Mouse (Mus musculus) forebrain, embryonic 10.5 days (tissue): ENCODE data around the gene Pycard. TPM values are rescaled to one million over a fixed set of nuclear protein-coding genes. Genes with fewer than 3 reads are reported as not detected.
A peak's percentile ranks its signal among the peaks of the same experiment; 100 is the strongest.
"Not testable (repeated sequence)": the region's sequence is repeated elsewhere in the genome, so short reads cannot be mapped to it uniquely, and the experiment has no call there.

Experiments
- DNase-seq: peaks from one replicate; pipeline ENCODE4 v3.0.0-alpha.2; 2017; ENCODE audit warnings: low spot score; ENCODE audit errors: extremely low spot score
- H3K27ac ChIP-seq: fragments of 300-500 bp; sonication (generic); 2 replicates; pipeline ENCODE4 v1.5.1; 2016; ENCODE audit warnings: mild to moderate bottlenecking
- H3K27me3 ChIP-seq: fragments of 300-500 bp; sonication (generic); 2 replicates; pipeline ENCODE4 v1.6.1; 2016; ENCODE audit warnings: mild to moderate bottlenecking; ENCODE audit not compliant: poor library complexity, severe bottlenecking
- H3K36me3 ChIP-seq: fragments of 300-500 bp; sonication (generic); replicated peaks from 2 replicates; pipeline ENCODE4 v1.6.1; 2016; ENCODE audit warnings: mild to moderate bottlenecking, moderate library complexity
- H3K4me1 ChIP-seq: fragments of 300-500 bp; sonication (generic); 2 replicates; pipeline ENCODE4 v1.6.1; 2016
- H3K4me3 ChIP-seq: fragments of 300-500 bp; sonication (generic); 2 replicates; pipeline ENCODE4 v1.5.1; 2016; ENCODE audit warnings: mild to moderate bottlenecking, moderate library complexity
- H3K9me3 ChIP-seq: fragments of 300-500 bp; sonication (generic); 2 replicates; pipeline ENCODE4 v1.6.1; 2016; ENCODE audit warnings: mild to moderate bottlenecking, moderate library complexity
- WGBS: fragments of 180-500 bp; shearing (Covaris S2); methylation state at CpG from one replicate; pipeline ENCODE4 v1.1.7; 2016; 5-methylcytosine and 5-hydroxymethylcytosine counted together
- polyA plus RNA-seq: library from polyadenylated mRNA; unstranded; fragments of >200 nt; fragmentation: Nextera tagmentation; extraction: Ambion mirVana; gene quantifications from 2 replicates; pipeline ENCODE4 v1.2.1, GENCODE M21; 2016

The Pycard gene
- polyA plus RNA-seq, 1 experiment from 2014 or later: 6.6 TPM

DNA sequence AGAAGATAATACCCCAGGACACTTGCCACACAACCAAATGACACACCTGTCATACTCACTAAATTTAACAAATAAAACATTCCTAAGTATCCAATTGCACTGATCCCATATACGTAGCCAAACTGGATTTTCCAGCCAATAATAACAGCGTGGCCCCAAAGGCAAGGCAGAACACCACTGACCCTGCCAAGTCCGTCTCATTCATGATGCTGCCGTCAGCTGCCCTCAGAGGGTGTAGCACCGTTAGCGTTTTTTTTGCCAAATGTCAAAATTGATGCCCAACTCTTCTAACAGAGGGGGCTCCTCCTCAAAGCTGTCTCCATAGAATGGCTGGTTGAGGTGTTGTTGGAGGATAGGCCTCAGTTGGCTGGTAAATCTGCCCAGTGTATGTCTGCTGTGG is 23.0 kb upstream of the Pycard start:
- H3K27me3 ChIP-seq: no peaks in the 10 kb centered on the region
- no peak overlapping the region for H3K4me3 ChIP-seq
- 87% methylated on average over 6 of the region's 6 CpGs for WGBS
- H3K9me3 ChIP-seq: no peaks in the 10 kb centered on the region
- no peaks in the 10 kb centered on the region for H3K4me1 ChIP-seq
- DNase-seq: no peak
- H3K27ac ChIP-seq: no peak overlapping the region
- H3K36me3 ChIP-seq: no peaks in the 10 kb centered on the region

- not testable (repeated sequence) for H3K27me3 ChIP-seq
- 85% methylated on average over 5 of the region's 5 CpGs for WGBS
Measured at GRCm38 (mm10) chr7:128016134-128016533, 22.5 kb upstream of the Pycard start.

DNA sequence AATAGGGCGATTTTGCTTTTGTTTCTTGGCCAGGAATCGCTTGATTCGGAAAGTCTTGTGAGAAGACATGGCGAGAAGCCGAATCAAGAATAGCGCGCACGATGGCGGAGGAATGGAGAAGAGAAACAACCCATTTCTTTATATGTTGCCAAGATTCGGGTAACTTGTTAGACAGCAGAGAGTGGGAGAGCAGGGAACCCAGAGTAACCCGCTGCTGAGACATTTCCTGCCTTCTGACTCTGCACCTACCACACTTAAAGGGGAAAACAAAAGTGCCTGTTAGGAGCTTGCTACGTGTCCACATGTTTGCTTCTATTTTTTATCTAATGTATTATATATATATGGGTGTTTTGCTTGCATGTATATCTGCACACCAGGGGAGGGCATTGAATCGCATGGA is 19.4 kb upstream of the Pycard start:
- Histone ChIP-seq H3K27ac (no peak overlapping the region), H3K36me3 (no peaks in the 10 kb centered on the region), H3K27me3 (peaks cover 23% of the 10 kb centered on the region), H3K4me3 (no peak overlapping the region), H3K4me1 (peaks cover 11% of the 10 kb centered on the region), H3K9me3 (no peaks in the 10 kb centered on the region)
- no peak for DNase-seq
- 92% methylated on average over 13 of the region's 13 CpGs for WGBS

More at GRCm38 (mm10) chr7:128016134-128016533, 22.5 kb upstream of the Pycard start:
- DNase-seq, H3K9me3 ChIP-seq, H3K27ac ChIP-seq, H3K4me3 ChIP-seq, H3K36me3 ChIP-seq, H3K4me1 ChIP-seq: not testable (repeated sequence)

DNA sequence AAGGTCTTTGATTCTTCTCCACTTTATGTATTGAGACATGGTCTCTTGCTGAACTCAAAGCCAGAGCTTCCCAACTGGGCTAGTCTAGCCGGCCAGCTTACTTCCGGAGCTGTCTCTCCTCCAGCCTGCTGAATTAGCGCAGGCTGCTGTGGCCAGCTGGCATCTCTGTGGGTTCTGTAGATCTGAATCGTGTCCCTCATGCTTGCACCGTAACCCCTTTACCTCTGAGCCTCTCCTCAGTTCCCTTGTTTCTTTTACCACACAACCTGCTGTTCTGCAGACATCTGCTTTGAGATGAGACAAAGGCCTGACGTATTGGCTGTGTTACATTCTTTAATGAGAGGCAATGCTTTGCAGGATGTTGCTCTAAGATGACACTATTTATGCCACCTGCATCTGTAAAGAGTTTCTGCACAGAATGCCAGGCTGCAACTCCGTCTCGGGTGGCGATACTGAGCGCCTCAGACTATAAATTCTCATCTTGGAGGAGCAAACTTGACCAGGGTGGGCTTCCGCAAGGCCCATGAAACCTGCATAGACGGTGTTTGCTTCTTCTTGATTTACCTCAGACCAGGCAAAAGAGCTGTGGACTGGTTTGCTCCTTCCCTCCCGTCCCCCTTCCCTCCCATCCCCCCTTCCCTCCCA is 18.6 kb upstream of the Pycard start:
- no peak overlapping the region for H3K4me3 ChIP-seq
- peaks cover 23% of the 10 kb centered on the region for H3K27me3 ChIP-seq
- DNase-seq: no peak
- H3K4me1 ChIP-seq: peaks cover 11% of the 10 kb centered on the region
- no peaks in the 10 kb centered on the region for H3K9me3 ChIP-seq
- H3K27ac ChIP-seq: no peak overlapping the region
- 85% methylated on average over 13 of the region's 13 CpGs for WGBS
- H3K36me3 ChIP-seq: no peaks in the 10 kb centered on the region

GRCm38 (mm10) chr7:128009715-128010340 is 16.2 kb upstream of the Pycard start:
- H3K4me3 ChIP-seq: 0 out of 2 replicates have a peak overlapping the region, but pooled peaks have one; percentile 10

DNA sequence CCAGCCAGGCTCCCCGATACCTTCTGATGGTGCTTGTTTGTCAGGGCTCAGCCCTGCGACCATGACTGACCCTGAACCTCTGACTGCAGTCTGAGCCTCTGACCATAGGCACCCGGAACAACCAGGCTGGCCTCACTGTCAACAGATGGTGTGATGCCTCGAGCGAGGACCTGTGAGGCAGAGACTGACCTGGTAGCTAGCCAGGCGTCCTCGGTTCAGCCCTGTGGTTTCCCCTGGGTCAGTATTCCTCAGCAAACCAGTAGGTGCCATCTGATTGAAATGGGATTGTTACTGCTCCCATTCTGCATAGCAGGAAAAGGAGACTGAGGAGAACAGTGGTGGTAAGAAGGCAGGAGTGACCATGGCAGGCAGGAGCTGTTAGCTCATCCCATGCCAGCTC is 12.5 kb upstream of the Pycard start:
- Histone ChIP-seq H3K4me3 (no peak overlapping the region), H3K27ac (no peak overlapping the region), H3K27me3 (peaks cover 50% of the 10 kb centered on the region), H3K36me3 (no peaks in the 10 kb centered on the region), H3K9me3 (no peaks in the 10 kb centered on the region), H3K4me1 (peaks cover 30% of the 10 kb centered on the region)
- 86% methylated on average over 7 of the region's 7 CpGs for WGBS
- no peak for DNase-seq

More at GRCm38 (mm10) chr7:128009715-128010340, 16.2 kb upstream of the Pycard start:
- Histone ChIP-seq H3K27ac (0 out of 2 replicates have a peak overlapping the region, but pooled peaks have one; percentile 16), H3K9me3 (no peaks in the 10 kb centered on the region), H3K36me3 (no peaks in the 10 kb centered on the region), H3K4me1 (peaks cover 15% of the 10 kb centered on the region), H3K27me3 (peaks cover 33% of the 10 kb centered on the region)
- 54% methylated on average over 40 of the region's 40 CpGs for WGBS
- no peak for DNase-seq

DNA sequence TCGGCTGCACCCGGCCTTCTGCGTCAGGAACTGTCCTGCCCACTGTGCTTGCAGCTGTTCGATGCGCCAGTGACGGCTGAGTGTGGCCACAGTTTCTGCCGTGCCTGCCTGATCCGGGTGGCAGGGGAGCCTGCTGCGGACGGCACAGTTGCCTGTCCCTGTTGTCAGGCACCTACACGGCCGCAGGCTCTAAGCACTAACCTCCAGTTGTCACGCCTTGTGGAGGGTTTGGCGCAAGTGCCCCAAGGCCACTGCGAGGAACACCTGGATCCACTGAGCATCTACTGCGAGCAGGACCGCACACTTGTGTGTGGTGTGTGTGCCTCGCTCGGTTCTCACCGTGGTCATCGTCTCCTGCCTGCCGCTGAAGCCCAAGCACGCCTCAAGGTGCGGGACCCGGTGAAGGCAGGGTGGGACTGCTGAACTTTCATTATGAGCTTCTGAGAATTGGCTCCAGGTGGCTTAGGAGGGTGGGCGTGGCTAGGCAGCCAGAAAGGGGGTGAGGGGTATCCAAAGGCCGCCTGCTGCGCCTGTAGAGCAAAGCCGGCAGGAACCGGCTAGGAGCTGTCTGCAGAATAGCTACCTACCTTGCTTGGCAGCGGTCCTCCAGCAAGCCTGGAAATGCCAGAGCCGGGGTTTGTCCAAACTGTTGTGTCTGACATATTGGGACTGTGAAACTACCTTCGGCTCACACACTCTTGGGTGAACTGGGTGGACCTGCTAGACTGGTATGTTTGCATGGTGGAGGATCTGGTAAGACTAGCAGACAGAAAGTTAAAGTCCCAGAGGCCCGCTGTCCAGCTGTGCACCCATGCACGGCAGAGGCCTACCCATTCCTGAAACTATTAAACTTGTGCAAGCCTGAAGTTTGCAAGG is 11.1 kb upstream of the Pycard start:
- Histone ChIP-seq H3K9me3 (no peaks in the 10 kb centered on the region), H3K36me3 (no peaks in the 10 kb centered on the region), H3K4me1 (peaks cover 19% of the 10 kb centered on the region), H3K27me3 (peaks cover 43% of the 10 kb centered on the region), H3K27ac (peak overlapping the region; percentile 9; the same call in 1 of the 2 replicates), H3K4me3 (peak overlapping the region; percentile 30)
- WGBS: 21% methylated on average over 35 of the region's 35 CpGs
- DNase-seq: no peak

DNA sequence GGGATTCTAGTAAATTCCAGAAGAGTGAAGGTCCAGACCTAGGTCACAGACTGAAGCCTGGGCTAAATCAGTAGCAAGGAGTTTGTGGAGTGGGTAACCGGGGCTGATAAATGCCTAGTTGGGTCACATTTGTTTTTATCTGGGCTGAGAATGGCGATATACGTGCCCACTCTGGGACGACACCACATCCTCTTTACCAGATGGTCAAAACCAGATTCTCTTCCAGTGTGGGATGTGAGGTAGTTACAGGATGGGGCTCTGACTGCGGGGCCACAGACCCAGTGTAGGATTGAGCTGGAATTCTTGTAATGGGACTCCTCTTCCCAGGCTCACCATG is 10.5 kb upstream of the Pycard start:
- Histone ChIP-seq H3K27ac (no peak overlapping the region), H3K4me1 (peaks cover 18% of the 10 kb centered on the region), H3K36me3 (no peaks in the 10 kb centered on the region), H3K4me3 (no peak overlapping the region), H3K9me3 (no peaks in the 10 kb centered on the region), H3K27me3 (peaks cover 37% of the 10 kb centered on the region)
- 68% methylated on average over 5 of the region's 5 CpGs for WGBS
- DNase-seq: no peak

GRCm38 (mm10) chr7:128003688-128004087 is 10.0 kb upstream of the Pycard start, which contains the start of gene Trim72:
Gene Trim72, plus strand, starts transcription at chr7:128003949.
- Histone ChIP-seq H3K27ac (peak within 1 kb of the TSS; percentile 9; the same call in 1 of the 2 replicates), H3K36me3 (no peaks in the 10 kb centered on the region), H3K4me3 (peak within 1 kb of the TSS; percentile 30), H3K9me3 (no peaks in the 10 kb centered on the region), H3K27me3 (peaks cover 32% of the 10 kb centered on the region), H3K4me1 (peaks cover 18% of the 10 kb centered on the region)
- DNase-seq: no peak
- 95% methylated on average over 2 of the region's 2 CpGs for WGBS

- Histone ChIP-seq H3K36me3 (no peaks in the 10 kb centered on the region), H3K27ac (no peak overlapping the region), H3K27me3 (peaks cover 27% of the 10 kb centered on the region), H3K4me3 (no peak overlapping the region), H3K4me1 (peaks cover 18% of the 10 kb centered on the region), H3K9me3 (no peaks in the 10 kb centered on the region)
- DNase-seq: no peak
- 91% methylated on average over 6 of the region's 6 CpGs for WGBS
Measured at GRCm38 (mm10) chr7:128003098-128003497, 9.4 kb upstream of the Pycard start.

GRCm38 (mm10) chr7:128000068-128000950 is 6.6 kb upstream of the Pycard start:
- Histone ChIP-seq H3K27me3 (peaks cover 22% of the 10 kb centered on the region), H3K4me3 (no peak overlapping the region), H3K9me3 (no peaks in the 10 kb centered on the region), H3K27ac (no peak overlapping the region), H3K4me1 (peaks cover 18% of the 10 kb centered on the region), H3K36me3 (peaks cover 7% of the 10 kb centered on the region; the same call in 1 of the 2 replicates)
- DNase-seq: no peak
- 86% methylated on average over 1 of the region's 1 CpGs for WGBS

DNA sequence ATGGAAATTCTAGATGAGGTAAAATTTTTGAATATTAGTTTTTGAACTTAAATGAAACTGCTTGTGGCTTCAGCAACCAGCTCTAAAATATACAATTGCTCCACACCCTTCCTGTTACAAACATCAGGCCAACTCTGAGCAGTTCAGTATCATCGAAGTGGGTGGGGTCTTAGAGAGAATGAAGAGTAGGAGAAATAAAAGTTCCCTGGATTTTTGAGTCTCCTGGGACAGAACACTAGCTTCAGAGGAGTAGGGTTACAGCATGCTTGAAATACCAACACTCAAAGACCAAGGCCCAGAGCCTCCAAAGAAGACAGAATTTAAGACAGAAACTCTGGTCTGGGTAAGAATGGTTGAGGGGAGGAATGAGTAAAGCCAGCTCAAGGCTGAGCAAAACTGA is 5.8 kb upstream of the Pycard start:
- H3K27ac ChIP-seq: no peak overlapping the region
- H3K4me3 ChIP-seq: no peak overlapping the region
- no peak for DNase-seq
- peaks cover 13% of the 10 kb centered on the region for H3K27me3 ChIP-seq
- H3K36me3 ChIP-seq: peaks cover 10% of the 10 kb centered on the region; the same call in 1 of the 2 replicates
- 83% methylated on average over 1 of the region's 1 CpGs for WGBS
- H3K4me1 ChIP-seq: peaks cover 11% of the 10 kb centered on the region
- no peaks in the 10 kb centered on the region for H3K9me3 ChIP-seq
